Mouse (Mus musculus) midbrain, embryonic 13.5 days (tissue): ENCODE data around the gene Srsf10. TPM values are rescaled to one million over a fixed set of nuclear protein-coding genes. Genes with fewer than 3 reads are reported as not detected.

Experiments
- ATAC-seq: fragments of 200-750 bp; cut with Nextera tagmentation; 2 replicates; pipeline ENCODE4 v1.8.0; 2017; ENCODE audit warnings: mild to moderate bottlenecking, moderate TSS enrichment, moderate library complexity
- H3K27ac ChIP-seq: fragments of 300-500 bp; sonication (generic); 2 replicates; pipeline ENCODE4 v1.5.1; 2015; ENCODE audit warnings: inconsistent platforms, mild to moderate bottlenecking, moderate library complexity
- H3K27me3 ChIP-seq: fragments of 300-500 bp; sonication (generic); 2 replicates; pipeline ENCODE4 v1.6.1; 2015; ENCODE audit warnings: mild to moderate bottlenecking, inconsistent platforms
- H3K36me3 ChIP-seq: fragments of 300-500 bp; sonication (generic); 2 replicates; pipeline ENCODE4 v1.6.1; 2015; ENCODE audit warnings: mild to moderate bottlenecking, inconsistent platforms
- H3K4me1 ChIP-seq: fragments of 300-500 bp; sonication (generic); replicated peaks from 2 replicates; pipeline ENCODE4 v1.6.1; 2015; ENCODE audit warnings: inconsistent platforms
- H3K4me2 ChIP-seq: fragments of 300-500 bp; sonication (generic); replicated peaks from 2 replicates; pipeline ENCODE4 v1.6.1; 2015; ENCODE audit warnings: moderate library complexity, mild to moderate bottlenecking, inconsistent platforms
- H3K4me3 ChIP-seq: fragments of 300-500 bp; sonication (generic); replicated peaks from 2 replicates; pipeline ENCODE4 v1.5.1; 2015; ENCODE audit warnings: mild to moderate bottlenecking, inconsistent platforms
- H3K9ac ChIP-seq: fragments of 300-500 bp; sonication (generic); replicated peaks from 2 replicates; pipeline ENCODE4 v1.6.1; 2015; ENCODE audit warnings: mild to moderate bottlenecking, inconsistent platforms
- H3K9me3 ChIP-seq: fragments of 300-500 bp; sonication (generic); 2 replicates; pipeline ENCODE4 v1.6.1; 2016; ENCODE audit warnings: mild to moderate bottlenecking, inconsistent platforms
- WGBS: fragments of 180-500 bp; shearing (Covaris S2); methylation state at CpG from one replicate; pipeline ENCODE4 v1.1.7; 2015; 5-methylcytosine and 5-hydroxymethylcytosine counted together
- polyA plus RNA-seq: library from polyadenylated mRNA; unstranded; fragments of >200 nt; fragmentation: Nextera tagmentation; extraction: Ambion mirVana; gene quantifications from 2 replicates; pipeline ENCODE4 v1.2.1, GENCODE M21; 2015

Srsf10 gene
- polyA plus RNA-seq, 1 experiment from 2014 or later = 267 TPM

DNA sequence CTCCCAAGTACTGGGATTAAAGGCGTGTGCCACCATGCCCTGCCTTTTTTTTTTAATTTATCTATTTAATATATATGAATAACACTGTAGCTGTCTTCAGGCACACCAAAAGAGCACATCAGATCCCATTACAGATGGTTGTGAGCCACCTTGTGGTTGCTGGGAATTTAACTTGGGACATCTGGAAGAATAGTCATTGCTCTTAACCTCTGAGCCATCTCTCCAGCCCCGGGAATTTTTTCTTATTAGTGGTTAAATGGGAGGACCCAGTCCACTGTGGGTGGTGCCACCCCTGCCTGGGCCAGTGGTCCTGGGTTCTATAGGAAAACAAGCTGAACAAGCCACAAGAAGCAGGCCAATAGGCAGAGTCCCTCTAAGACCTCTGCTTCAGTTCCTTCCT is 22.2 kb downstream of the Srsf10 start:
- ATAC-seq = no peak
- H3K4me2 ChIP-seq = no peak overlapping the region
- WGBS = 77% methylated on average over 2 of the region's 2 CpGs
- no peaks in the 10 kb centered on the region for H3K36me3 ChIP-seq
- no peak overlapping the region for H3K27ac ChIP-seq
- H3K4me3 ChIP-seq = no peak overlapping the region
- H3K9me3 ChIP-seq = no peaks in the 10 kb centered on the region
- peaks cover 33% of the 10 kb centered on the region for H3K4me1 ChIP-seq
- no peak overlapping the region for H3K9ac ChIP-seq
- H3K27me3 ChIP-seq = no peaks in the 10 kb centered on the region

DNA sequence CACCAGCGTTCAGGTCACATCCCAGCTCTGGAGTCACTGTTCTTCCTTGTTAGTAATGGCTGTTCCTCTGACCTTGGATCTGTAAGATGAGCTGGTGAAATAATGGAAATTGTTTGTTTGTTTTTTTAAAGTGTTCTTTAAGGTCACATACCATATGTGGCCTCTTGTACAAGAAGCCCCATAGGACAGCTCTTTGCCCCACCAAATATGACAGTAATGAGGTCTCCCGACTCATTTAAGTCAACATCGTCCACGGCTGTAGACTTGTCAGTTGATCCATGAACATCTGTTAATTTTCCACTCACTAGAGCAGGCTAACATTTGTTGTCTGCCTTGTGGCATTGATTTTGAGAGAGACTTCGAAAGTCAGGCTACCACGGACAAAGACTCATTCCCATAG is 23.5 kb downstream of the Srsf10 start:
- H3K36me3 ChIP-seq = no peaks in the 10 kb centered on the region
- ATAC-seq = no peak
- no peak overlapping the region for H3K27ac ChIP-seq
- peaks cover 31% of the 10 kb centered on the region for H3K4me1 ChIP-seq
- no peak overlapping the region for H3K4me3 ChIP-seq
- 70% methylated on average over 6 of the region's 6 CpGs for WGBS
- no peak overlapping the region for H3K4me2 ChIP-seq
- H3K27me3 ChIP-seq = no peaks in the 10 kb centered on the region
- H3K9ac ChIP-seq = no peak overlapping the region
- H3K9me3 ChIP-seq = no peaks in the 10 kb centered on the region

DNA sequence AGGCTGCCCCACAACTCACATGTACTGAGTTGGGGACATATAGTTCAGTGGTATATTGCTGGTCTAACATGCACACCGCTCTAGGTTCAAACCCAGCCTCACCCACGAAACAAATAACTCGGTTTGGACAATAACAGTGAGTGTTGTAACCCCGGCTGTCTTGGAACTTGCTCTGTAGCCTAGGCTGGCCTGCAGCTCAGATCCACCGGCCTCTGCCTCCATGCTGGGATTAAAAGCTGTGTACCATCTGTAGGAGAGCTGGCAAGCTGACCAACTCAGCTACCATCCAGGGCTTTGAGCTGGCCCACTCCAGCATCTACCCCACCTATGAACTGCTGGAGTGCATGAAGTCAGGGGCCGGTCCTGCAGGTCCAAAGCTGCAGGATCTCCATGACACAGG is 24.5 kb downstream of the Srsf10 start:
- peaks cover 21% of the 10 kb centered on the region for H3K4me1 ChIP-seq
- no peak overlapping the region for H3K4me3 ChIP-seq
- WGBS = 93% methylated on average over 6 of the region's 6 CpGs
- no peaks in the 10 kb centered on the region for H3K9me3 ChIP-seq
- no peaks in the 10 kb centered on the region for H3K36me3 ChIP-seq
- no peak overlapping the region for H3K27ac ChIP-seq
- no peak overlapping the region for H3K9ac ChIP-seq
- no peaks in the 10 kb centered on the region for H3K27me3 ChIP-seq
- no peak overlapping the region for H3K4me2 ChIP-seq
- no peak for ATAC-seq

DNA sequence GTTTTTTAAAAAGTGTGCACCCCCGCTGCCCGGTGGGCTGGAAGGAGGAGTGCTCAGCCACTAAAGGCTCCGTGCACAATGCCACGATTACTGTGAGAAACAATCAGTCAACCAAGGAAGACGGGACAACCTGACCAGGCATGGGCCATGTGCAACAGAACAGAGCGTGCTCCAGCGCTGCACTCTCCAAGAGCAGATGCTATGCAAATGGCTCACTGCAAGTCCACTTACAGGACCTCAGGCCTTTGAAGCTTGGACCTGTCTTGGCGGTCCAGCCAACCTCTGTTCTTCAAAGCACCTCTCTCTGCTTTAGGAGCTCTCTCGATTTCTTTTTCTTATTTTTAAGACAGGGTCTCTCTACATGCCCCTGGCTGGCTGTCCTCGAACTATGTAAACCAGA is 25.0 kb downstream of the Srsf10 start:
- 78% methylated on average over 10 of the region's 10 CpGs for WGBS
- H3K36me3 ChIP-seq = no peaks in the 10 kb centered on the region
- no peak overlapping the region for H3K27ac ChIP-seq
- H3K4me1 ChIP-seq = peaks cover 15% of the 10 kb centered on the region
- no peak overlapping the region for H3K4me2 ChIP-seq
- H3K4me3 ChIP-seq = no peak overlapping the region
- H3K9me3 ChIP-seq = no peaks in the 10 kb centered on the region
- no peaks in the 10 kb centered on the region for H3K27me3 ChIP-seq
- ATAC-seq = no peak
- H3K9ac ChIP-seq = no peak overlapping the region

GRCm38 (mm10) chr4:135882023-135882422 is 26.5 kb downstream of the Srsf10 start:
- no peak for ATAC-seq
- H3K4me3 ChIP-seq = no peak overlapping the region
- no peaks in the 10 kb centered on the region for H3K9me3 ChIP-seq
- 78% methylated on average over 6 of the region's 6 CpGs for WGBS
- no peak overlapping the region for H3K27ac ChIP-seq
- no peak overlapping the region for H3K4me2 ChIP-seq
- H3K27me3 ChIP-seq = no peaks in the 10 kb centered on the region
- peaks cover under 1% of the 10 kb centered on the region for H3K4me1 ChIP-seq
- no peak overlapping the region for H3K9ac ChIP-seq
- H3K36me3 ChIP-seq = no peaks in the 10 kb centered on the region

DNA sequence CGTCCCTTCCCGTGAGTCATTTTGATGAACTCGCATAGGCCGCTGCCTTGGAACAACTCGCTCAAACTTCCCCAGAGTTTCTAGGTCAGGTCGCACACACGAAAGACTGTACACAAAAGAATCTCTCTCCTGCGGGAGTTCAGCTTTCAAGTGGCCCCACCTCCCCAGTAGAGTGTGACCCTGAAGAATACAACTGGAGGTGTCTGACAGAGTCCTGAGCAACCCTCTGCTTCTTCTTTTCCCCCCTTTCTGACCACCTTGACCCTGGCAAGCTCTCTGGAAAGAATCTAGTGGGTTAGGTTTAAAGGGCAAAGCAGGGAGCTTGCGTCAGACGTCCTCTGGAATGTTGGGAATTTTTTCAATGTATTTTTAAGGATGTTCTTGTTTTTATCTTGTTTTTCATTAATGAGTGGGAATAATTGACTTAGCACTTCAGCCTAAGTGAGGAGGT is 27.9 kb downstream of the Srsf10 start:
- Histone ChIP-seq H3K27me3 (no peaks in the 10 kb centered on the region), H3K9ac (no peak overlapping the region), H3K4me2 (no peak overlapping the region), H3K4me3 (no peak overlapping the region), H3K36me3 (no peaks in the 10 kb centered on the region), H3K4me1 (no peaks in the 10 kb centered on the region), H3K9me3 (no peaks in the 10 kb centered on the region), H3K27ac (no peak overlapping the region)
- WGBS = 44% methylated on average over 10 of the region's 10 CpGs
- no peak for ATAC-seq

DNA sequence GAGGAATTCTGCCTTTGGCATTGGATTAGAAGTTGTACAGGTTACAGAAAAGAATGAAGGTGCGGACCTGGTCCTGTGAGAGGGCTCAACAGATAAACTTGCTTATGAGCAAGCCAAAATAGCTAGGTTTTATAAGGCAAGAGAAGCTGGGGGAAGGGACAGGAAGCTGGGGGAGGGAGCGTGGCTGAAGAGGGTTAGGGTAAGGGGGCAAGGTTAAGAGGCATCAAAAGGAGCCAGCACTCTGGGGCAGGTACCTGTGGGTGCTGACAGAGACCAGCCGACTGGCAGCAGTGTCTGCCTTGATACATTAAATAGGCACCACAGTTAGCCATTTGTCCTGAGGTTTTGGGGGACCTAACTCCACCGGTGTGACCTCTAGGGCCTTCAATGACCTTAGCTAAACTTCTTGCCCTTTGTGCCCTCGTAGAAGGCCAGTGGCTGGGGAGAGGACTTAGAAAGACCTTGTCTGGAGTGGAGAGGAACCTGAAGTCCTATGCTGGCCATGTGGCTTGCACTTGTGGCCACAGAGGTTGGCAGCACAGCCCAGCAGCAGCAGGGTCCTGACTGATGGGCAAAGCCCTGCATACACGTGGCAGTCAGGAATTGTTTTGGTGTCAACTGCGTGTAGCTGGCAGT is 28.5 kb downstream of the Srsf10 start:
- ATAC-seq = no peak
- 70% methylated on average over 7 of the region's 7 CpGs for WGBS
- no peaks in the 10 kb centered on the region for H3K4me1 ChIP-seq

DNA sequence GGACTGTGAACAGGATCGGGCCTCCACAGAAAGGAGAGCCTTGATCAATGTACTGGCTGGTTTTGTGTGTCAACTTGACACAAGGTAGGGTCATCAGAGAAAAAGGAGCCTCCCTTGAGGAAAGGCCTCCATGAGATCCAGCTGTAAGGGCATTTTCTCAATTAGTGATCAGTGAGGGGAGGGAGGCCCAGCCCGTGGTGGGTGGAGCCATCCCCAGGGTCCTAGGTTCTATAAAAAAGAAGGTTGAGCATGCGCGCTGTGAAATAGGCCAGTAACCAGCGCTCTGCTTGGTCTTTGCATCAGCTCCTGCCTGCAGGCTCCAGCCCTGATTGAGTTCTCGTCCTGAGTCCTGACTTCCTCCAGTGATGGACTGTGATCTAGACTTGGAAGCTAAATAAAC is 29.0 kb downstream of the Srsf10 start:
- Histone ChIP-seq H3K4me3 (no peak overlapping the region), H3K27ac (no peak overlapping the region), H3K4me1 (no peaks in the 10 kb centered on the region), H3K9ac (no peak overlapping the region), H3K4me2 (no peak overlapping the region), H3K27me3 (no peaks in the 10 kb centered on the region), H3K9me3 (no peaks in the 10 kb centered on the region), H3K36me3 (no peaks in the 10 kb centered on the region)
- no peak for ATAC-seq
- 58% methylated on average over 6 of the region's 6 CpGs for WGBS

More for the DNA sequence above, 28.5 kb downstream of the Srsf10 start:
- Histone ChIP-seq H3K27me3 (no peaks in the 10 kb centered on the region), H3K4me3 (no peak overlapping the region), H3K9me3 (no peaks in the 10 kb centered on the region), H3K4me2 (no peak overlapping the region), H3K36me3 (no peaks in the 10 kb centered on the region), H3K27ac (no peak overlapping the region), H3K9ac (no peak overlapping the region)

- no peaks in the 10 kb centered on the region for H3K27me3 ChIP-seq
- H3K4me1 ChIP-seq = no peaks in the 10 kb centered on the region
- H3K4me2 ChIP-seq = no peak overlapping the region
- no peak overlapping the region for H3K9ac ChIP-seq
- ATAC-seq = no peak
- 90% methylated on average over 12 of the region's 12 CpGs for WGBS
- H3K4me3 ChIP-seq = no peak overlapping the region
- no peaks in the 10 kb centered on the region for H3K9me3 ChIP-seq
- H3K27ac ChIP-seq = no peak overlapping the region
- H3K36me3 ChIP-seq = no peaks in the 10 kb centered on the region
Observed at GRCm38 (mm10) chr4:135885676-135886075, 30.1 kb downstream of the Srsf10 start.

GRCm38 (mm10) chr4:135886184-135886583 is 30.6 kb downstream of the Srsf10 start:
- Histone ChIP-seq H3K4me1 (no peaks in the 10 kb centered on the region), H3K36me3 (no peaks in the 10 kb centered on the region), H3K4me2 (no peak overlapping the region), H3K9ac (no peak overlapping the region), H3K4me3 (no peak overlapping the region), H3K9me3 (no peaks in the 10 kb centered on the region), H3K27ac (no peak overlapping the region), H3K27me3 (no peaks in the 10 kb centered on the region)
- no peak for ATAC-seq
- 91% methylated on average over 4 of the region's 4 CpGs for whole genome bisulfite sequencing

DNA sequence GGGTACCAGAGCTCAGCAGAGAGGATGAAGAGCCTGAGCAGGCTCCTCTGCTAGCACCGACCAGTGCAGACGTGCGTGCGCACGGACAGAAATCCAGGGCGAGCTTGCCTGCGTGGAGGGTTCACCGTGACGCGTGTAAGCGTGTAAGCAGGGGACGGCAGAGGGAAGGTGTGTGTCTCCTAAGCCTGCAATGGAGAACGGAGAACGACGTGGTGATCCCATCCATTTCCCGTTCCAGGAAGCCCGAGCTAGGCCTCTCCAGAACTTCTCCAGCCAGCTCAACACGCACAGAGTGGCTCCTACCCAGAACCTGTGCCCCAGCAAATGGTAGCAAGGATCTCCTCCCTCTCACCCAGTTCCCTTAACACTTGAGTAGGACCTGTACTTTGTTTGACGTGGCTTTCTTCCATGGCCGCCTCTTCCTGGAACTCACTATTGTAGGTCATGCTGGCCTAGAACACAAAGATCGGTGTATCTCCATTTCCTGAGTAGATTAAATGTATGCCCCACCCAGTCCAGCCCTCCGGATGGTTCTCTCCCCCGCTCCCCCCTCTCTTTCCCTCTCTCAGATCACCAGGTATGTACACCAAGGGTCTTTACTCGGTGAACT is 33.0 kb downstream of the Srsf10 start:
- no peak for ATAC-seq
- no peak overlapping the region for H3K4me3 ChIP-seq
- 93% methylated on average over 24 of the region's 24 CpGs for whole genome bisulfite sequencing
- no peak overlapping the region for H3K4me2 ChIP-seq
- H3K36me3 ChIP-seq = no peaks in the 10 kb centered on the region
- H3K9ac ChIP-seq = no peak overlapping the region
- no peak overlapping the region for H3K27ac ChIP-seq
- H3K9me3 ChIP-seq = no peaks in the 10 kb centered on the region
- no peaks in the 10 kb centered on the region for H3K27me3 ChIP-seq
- H3K4me1 ChIP-seq = no peaks in the 10 kb centered on the region

DNA sequence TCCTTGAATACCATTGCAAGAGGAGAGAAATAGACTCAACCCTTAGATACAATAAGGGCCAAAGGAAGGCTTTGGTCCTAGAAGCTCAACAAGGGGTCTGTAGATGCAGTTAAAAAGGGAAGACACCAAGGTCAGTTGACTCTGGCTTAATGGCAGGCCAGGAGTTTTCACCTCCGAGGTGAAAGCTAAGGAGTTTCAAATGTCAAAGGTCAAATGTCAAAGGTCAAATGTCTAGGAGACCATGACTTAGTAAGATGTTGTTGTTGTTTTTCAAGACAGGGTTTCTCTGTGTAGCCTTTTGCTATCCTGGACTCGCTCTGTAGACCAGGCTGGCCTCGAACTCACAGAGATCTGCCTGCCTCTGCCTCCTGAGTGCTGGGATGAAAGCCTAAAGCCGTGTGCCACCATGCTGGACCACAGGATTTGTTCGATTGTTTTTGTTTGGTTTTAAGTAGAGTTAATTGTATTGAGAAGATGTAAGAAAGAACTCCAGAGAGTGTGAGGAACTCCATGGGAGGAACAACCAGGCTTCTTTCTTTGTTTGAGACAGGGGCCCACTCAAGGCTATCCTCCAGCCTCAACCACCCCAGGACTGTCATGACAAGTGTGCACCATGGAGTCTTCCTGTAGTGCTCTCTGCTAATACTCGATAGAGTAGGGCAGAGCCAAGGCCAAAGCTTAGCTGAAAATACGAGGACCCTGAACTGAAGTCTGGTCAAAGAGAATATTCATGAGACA is 33.8 kb downstream of the Srsf10 start:
- Histone ChIP-seq H3K27ac (no peak overlapping the region), H3K36me3 (no peaks in the 10 kb centered on the region), H3K4me1 (no peaks in the 10 kb centered on the region), H3K4me3 (no peak overlapping the region), H3K4me2 (no peak overlapping the region), H3K27me3 (no peaks in the 10 kb centered on the region), H3K9ac (no peak overlapping the region), H3K9me3 (no peaks in the 10 kb centered on the region)
- no peak for ATAC-seq
- 85% methylated on average over 7 of the region's 7 CpGs for WGBS
